Mouse (Mus musculus) midbrain, embryonic 16.5 days (tissue): ENCODE results near the gene Gprc5a. TPM values are rescaled to one million over a fixed set of nuclear protein-coding genes. Genes with fewer than 3 reads are reported as not detected.

Experiments used
- ATAC-seq: fragments of 200-750 bp; cut with Nextera tagmentation; 2 replicates; pipeline ENCODE4 v1.8.0; 2017; ENCODE audit warnings: moderate TSS enrichment
- H3K27ac ChIP-seq: fragments of 300-500 bp; sonication (generic); 2 replicates; pipeline ENCODE4 v1.5.1; 2014; ENCODE audit warnings: mild to moderate bottlenecking, low read length, mixed read lengths
- H3K27me3 ChIP-seq: fragments of 300-500 bp; sonication (generic); 2 replicates; pipeline ENCODE4 v1.6.1; 2014; ENCODE audit warnings: low read depth, low read length, mixed read lengths; ENCODE audit not compliant: control insufficient read depth, insufficient read depth
- H3K36me3 ChIP-seq: fragments of 300-500 bp; sonication (generic); 2 replicates; pipeline ENCODE4 v1.6.1; 2014; ENCODE audit warnings: mild to moderate bottlenecking, low read length, moderate library complexity, mixed read lengths; ENCODE audit not compliant: control insufficient read depth, insufficient read depth
- H3K4me1 ChIP-seq: fragments of 300-500 bp; sonication (generic); 2 replicates; pipeline ENCODE4 v1.6.1; 2014; ENCODE audit warnings: mild to moderate bottlenecking, low read length, mixed read lengths; ENCODE audit not compliant: control insufficient read depth, insufficient read depth
- H3K4me2 ChIP-seq: fragments of 300-500 bp; sonication (generic); 2 replicates; pipeline ENCODE4 v1.6.1; 2014; ENCODE audit warnings: mild to moderate bottlenecking, low read length, mixed read lengths
- H3K4me3 ChIP-seq: fragments of 300-500 bp; sonication (generic); 2 replicates; pipeline ENCODE4 v1.5.1; 2014; ENCODE audit warnings: low read depth, mild to moderate bottlenecking, low read length, moderate library complexity, mixed read lengths
- H3K9ac ChIP-seq: fragments of 300-500 bp; sonication (generic); 2 replicates; pipeline ENCODE4 v1.6.1; 2014; ENCODE audit warnings: low read depth, low read length, mixed read lengths
- H3K9me3 ChIP-seq: fragments of 300-500 bp; sonication (generic); replicated peaks from 2 replicates; pipeline ENCODE4 v1.6.1; 2014; ENCODE audit warnings: mild to moderate bottlenecking, low read length, mixed read lengths; ENCODE audit not compliant: control insufficient read depth, poor library complexity, severe bottlenecking
- WGBS: fragments of 180-500 bp; shearing (Covaris S2); extraction: QIAGEN DNeasy Blood & Tissue Kit; methylation state at CpG from one replicate; pipeline ENCODE4 v1.1.7; 2014; 5-methylcytosine and 5-hydroxymethylcytosine counted together
- polyA plus RNA-seq: library from polyadenylated mRNA; unstranded; fragments of >200 nt; fragmentation: Nextera tagmentation; extraction: Ambion mirVana; gene quantifications from 2 replicates; pipeline ENCODE4 v1.2.1, GENCODE M21; 2015

Gprc5a gene
- polyA plus RNA-seq, 1 experiment from 2014 or later: 0.20 TPM

DNA sequence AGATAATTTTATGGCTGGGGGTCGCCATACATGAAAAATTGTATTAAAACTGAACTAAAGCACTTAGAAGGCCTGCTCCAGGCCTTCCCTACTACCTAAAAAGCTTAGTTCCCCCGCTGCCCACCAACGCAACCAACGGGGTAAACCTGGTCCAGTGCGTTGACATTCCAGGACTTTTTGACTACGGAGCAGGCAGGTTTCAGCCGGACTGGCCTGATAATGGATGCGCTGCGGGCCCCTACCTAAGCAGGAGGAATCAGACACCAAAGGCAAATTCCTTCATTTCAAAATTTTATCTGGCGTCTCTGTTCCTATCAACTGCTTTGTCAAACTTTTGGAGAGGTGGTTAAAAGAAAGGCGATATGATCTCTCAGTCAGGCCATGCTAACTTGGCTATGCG lies 830 bp upstream of the Gprc5a start:
- H3K4me3 ChIP-seq: no peak overlapping the region
- no peak overlapping the region for H3K4me2 ChIP-seq
- 70% methylated on average over 12 of the region's 12 CpGs for WGBS
- H3K27me3 ChIP-seq: peaks cover 16% of the 10 kb centered on the region
- peaks cover 5% of the 10 kb centered on the region for H3K4me1 ChIP-seq
- no peak overlapping the region for H3K27ac ChIP-seq
- H3K9me3 ChIP-seq: no peaks in the 10 kb centered on the region
- H3K9ac ChIP-seq: no peak overlapping the region
- no peaks in the 10 kb centered on the region for H3K36me3 ChIP-seq
- ATAC-seq: no peak

DNA sequence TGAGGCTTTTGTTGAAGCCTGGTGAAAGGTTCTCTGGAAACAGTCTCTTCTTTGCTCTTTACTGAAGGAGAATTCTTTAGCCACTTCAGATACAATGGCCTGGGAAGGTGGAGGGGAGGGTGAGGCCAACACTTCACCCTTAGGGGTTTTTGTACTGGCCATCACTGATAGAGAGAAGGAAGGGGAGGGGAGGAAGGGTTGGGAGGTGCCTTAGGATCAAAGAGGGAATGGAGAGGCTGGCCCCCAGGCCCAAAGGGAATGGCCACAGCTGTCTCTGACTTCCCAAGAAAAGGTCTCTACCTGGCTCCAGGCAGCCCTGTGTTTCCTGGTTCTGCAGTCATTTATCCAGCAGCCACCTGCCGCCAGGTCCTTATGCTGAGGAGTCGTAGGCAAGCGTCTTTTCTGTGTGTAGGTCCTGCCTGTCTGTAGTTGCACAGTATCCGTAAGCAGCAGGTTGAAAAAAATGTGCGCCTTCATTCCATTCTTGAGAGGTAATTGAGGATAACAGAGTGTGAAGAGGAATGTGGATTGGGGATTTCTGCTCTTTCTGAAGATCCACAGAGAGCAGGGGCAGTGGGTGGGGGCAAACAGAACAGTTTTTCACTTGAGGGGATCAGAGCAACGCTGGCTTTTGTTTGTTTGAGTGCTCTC lies 1.5 kb downstream of the Gprc5a start:
- 25% methylated on average over 6 of the region's 6 CpGs for WGBS
- peaks cover 16% of the 10 kb centered on the region for H3K27me3 ChIP-seq
- no peak overlapping the region for H3K4me3 ChIP-seq
- H3K27ac ChIP-seq: no peak overlapping the region
- no peak overlapping the region for H3K4me2 ChIP-seq
- no peak overlapping the region for H3K9ac ChIP-seq
- ATAC-seq: no peak
- H3K9me3 ChIP-seq: no peaks in the 10 kb centered on the region
- H3K4me1 ChIP-seq: peaks cover 5% of the 10 kb centered on the region
- no peaks in the 10 kb centered on the region for H3K36me3 ChIP-seq

DNA sequence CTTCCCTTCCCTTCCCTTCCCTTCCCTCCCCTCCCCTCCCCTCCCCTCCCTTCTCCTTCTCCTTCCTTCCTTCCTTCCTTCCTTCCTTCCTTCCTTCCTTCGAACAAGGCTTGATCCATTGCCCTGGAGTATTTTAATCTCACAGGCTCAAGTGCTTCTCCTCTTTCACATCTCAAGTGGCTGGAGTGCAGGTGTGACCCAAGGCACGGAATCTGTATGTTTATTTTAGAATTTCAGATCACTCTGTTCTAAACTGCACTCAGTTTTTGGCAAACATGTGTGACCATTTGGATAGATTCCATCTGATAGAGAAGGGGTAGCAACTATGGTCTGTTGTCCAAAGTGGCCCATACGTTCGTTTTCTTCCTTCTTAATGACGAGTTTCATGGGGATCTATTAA lies 2.8 kb downstream of the Gprc5a start:
- 81% methylated on average over 5 of the region's 5 CpGs for WGBS
- Histone ChIP-seq H3K9me3 (no peaks in the 10 kb centered on the region), H3K4me2 (no peak overlapping the region), H3K9ac (no peak overlapping the region), H3K27ac (no peak overlapping the region), H3K4me1 (peaks cover 5% of the 10 kb centered on the region), H3K36me3 (no peaks in the 10 kb centered on the region), H3K4me3 (no peak overlapping the region), H3K27me3 (peaks cover 16% of the 10 kb centered on the region)
- ATAC-seq: no peak

DNA sequence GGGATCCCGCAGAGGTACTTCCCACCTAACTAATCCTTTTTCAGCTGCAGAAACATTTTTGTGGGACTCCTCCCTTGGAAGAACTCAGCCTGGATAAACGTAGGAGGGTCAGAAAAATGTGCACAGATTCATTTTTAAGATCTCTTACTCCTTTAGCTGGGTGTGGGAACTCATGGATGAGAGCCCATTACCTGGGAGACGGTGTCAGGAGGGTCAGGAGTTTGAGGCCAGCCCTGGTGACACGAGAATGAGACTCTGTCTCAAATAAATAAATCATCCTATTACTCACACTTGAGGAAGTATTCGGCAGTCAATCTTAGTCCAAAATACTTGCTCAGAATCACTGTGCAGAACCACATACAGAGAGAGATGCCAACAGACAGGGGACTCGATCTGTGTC lies 4.4 kb downstream of the Gprc5a start:
- 72% methylated on average over 6 of the region's 6 CpGs for WGBS
- no peak overlapping the region for H3K4me3 ChIP-seq
- no peak overlapping the region for H3K9ac ChIP-seq
- ATAC-seq: no peak
- no peaks in the 10 kb centered on the region for H3K9me3 ChIP-seq
- H3K4me2 ChIP-seq: no peak overlapping the region
- H3K27ac ChIP-seq: no peak overlapping the region
- no peaks in the 10 kb centered on the region for H3K36me3 ChIP-seq
- peaks cover 15% of the 10 kb centered on the region for H3K27me3 ChIP-seq
- peaks cover 5% of the 10 kb centered on the region for H3K4me1 ChIP-seq

DNA sequence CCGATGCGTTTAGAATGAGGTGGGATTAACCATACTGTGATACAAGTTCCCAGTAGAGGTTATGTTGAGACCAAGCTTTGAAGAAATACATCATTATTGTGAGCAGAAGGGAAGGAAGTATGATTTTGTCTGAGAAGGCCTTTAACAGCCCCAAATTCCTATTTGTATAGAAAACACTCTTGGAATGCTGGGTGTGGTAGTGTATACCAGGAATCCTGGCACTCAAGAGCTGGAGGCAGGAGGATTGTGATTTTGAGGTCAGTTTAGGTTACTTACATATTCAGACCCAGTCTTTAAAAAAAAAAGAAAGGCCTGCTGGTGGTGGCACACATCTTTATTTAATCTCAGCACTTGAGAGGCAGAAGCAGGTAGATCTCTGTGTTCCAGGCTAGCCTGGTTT lies 4.9 kb downstream of the Gprc5a start:
- WGBS: 65% methylated on average over 2 of the region's 2 CpGs
- Histone ChIP-seq H3K4me1 (peaks cover 4% of the 10 kb centered on the region), H3K4me3 (no peak overlapping the region)

DNA sequence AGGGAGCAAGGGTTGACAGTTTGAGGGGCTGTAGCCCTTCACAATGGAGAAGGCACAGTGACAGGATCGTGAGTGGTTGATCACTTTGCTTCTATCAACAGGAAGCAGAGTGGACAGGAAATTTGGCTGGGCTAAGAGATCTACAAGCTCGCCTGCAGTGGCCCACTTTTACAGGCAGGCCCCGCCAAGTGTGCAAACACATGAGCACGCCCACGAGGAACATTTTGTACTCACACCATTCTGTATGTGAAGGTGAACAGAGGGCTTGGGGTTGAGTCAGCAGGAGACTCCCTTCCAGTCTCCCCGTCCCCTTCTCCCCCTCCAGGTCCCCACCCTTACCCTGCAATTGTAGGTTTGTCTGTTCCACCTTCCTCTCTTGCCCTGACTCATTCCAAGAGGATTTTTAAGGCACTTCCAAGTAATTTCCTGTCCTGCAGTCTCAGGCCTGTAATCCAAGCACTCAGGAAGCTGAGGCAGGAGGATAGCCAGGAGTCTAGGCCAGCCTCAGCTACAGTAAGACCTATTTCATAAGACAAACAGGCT lies 9.0 kb downstream of the Gprc5a start:
- no peak overlapping the region for H3K9ac ChIP-seq
- no peak for ATAC-seq
- no peak overlapping the region for H3K27ac ChIP-seq
- H3K27me3 ChIP-seq: no peaks in the 10 kb centered on the region
- H3K4me2 ChIP-seq: no peak overlapping the region
- no peaks in the 10 kb centered on the region for H3K4me1 ChIP-seq
- no peaks in the 10 kb centered on the region for H3K36me3 ChIP-seq
- H3K4me3 ChIP-seq: no peak overlapping the region
- WGBS: 83% methylated on average over 6 of the region's 6 CpGs
- no peaks in the 10 kb centered on the region for H3K9me3 ChIP-seq

More for the DNA sequence above, 4.9 kb downstream of the Gprc5a start:
- Histone ChIP-seq H3K36me3 (no peaks in the 10 kb centered on the region), H3K9me3 (no peaks in the 10 kb centered on the region), H3K27ac (no peak overlapping the region), H3K4me2 (no peak overlapping the region), H3K27me3 (peaks cover 12% of the 10 kb centered on the region), H3K9ac (no peak overlapping the region)
- no peak for ATAC-seq

DNA sequence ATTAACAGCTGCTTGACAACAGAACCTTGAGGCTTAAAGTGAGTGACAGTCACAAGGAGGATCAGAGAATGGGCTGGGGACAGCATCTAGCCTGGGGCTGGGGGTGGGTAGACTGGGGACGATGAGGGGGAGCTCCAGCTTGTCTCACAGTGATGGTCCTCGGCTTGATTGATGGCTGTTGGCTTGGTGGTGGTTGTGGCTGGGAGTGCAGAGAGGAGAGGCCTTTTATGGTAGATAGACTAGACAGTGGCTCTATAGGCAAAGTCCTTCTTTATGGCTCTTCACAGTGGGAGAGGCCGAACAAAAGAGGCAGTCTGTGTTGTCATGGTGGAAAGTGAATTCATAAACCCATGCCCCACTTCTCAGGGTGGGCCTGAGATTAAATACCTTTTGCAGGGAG lies 10.8 kb downstream of the Gprc5a start:
- Histone ChIP-seq H3K4me2 (no peak overlapping the region), H3K27ac (no peak overlapping the region), H3K9ac (no peak overlapping the region), H3K27me3 (no peaks in the 10 kb centered on the region), H3K4me3 (no peak overlapping the region), H3K36me3 (no peaks in the 10 kb centered on the region), H3K9me3 (no peaks in the 10 kb centered on the region), H3K4me1 (no peaks in the 10 kb centered on the region)
- no peak for ATAC-seq
- WGBS: 51% methylated on average over 3 of the region's 3 CpGs

DNA sequence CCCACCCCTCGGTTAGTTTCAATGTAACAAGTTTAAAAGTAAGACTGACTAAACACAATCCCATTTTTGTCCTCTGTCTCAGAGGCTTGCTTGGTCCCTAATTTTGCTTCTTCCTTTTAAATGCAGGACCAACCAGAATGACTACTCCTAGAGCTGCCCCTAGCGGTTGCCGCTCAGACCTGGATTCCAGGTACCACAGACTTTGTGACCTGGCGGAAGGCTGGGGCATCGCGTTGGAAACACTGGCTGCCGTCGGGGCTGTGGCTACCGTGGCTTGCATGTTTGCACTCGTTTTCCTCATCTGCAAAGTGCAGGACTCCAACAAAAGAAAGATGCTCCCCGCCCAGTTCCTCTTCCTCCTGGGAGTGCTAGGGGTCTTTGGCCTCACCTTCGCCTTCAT lies 13.0 kb downstream of the Gprc5a start:
- no peaks in the 10 kb centered on the region for H3K9me3 ChIP-seq
- WGBS: 52% methylated on average over 12 of the region's 12 CpGs
- no peak overlapping the region for H3K4me3 ChIP-seq
- H3K27me3 ChIP-seq: no peaks in the 10 kb centered on the region
- no peaks in the 10 kb centered on the region for H3K36me3 ChIP-seq
- ATAC-seq: no peak
- H3K4me2 ChIP-seq: no peak overlapping the region
- no peak overlapping the region for H3K9ac ChIP-seq
- H3K27ac ChIP-seq: no peak overlapping the region
- no peaks in the 10 kb centered on the region for H3K4me1 ChIP-seq

DNA sequence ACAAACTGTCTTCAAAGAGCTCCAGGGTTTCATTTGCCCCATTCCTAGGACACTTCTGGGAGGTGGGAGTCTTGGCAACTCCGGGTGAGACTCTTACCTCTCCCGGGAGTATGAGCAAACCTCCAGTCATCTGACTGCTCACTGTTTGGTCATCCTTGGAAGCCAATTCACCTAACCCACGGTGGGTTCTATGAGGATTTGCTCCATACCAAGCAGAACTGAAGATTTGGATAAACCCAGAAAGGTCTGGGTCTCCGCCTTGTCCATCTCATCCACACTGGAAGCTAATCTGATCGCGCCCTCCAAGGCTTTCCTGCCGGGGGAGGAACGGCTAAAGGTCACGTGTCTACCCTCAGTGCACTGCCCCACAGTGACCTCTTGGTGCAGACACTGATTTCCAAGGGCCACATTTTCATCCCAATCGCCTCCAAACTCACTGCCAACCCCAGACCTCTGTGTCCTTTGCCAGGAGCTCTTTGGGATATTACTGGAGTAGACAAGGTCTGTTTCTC lies 18.6 kb downstream of the Gprc5a start:
- H3K9ac ChIP-seq: no peak overlapping the region
- WGBS: 72% methylated on average over 10 of the region's 10 CpGs
- no peak for ATAC-seq
- no peaks in the 10 kb centered on the region for H3K9me3 ChIP-seq
- H3K4me1 ChIP-seq: peaks cover 5% of the 10 kb centered on the region
- no peak overlapping the region for H3K4me3 ChIP-seq
- peaks cover under 1% of the 10 kb centered on the region; the same call in 1 of the 2 replicates for H3K27me3 ChIP-seq
- no peaks in the 10 kb centered on the region for H3K36me3 ChIP-seq
- no peak overlapping the region for H3K4me2 ChIP-seq
- H3K27ac ChIP-seq: no peak overlapping the region
